Mouse (Mus musculus) kidney, postnatal 14 days (tissue): ENCODE data around the gene Ctsf.
"Not testable (repeated sequence)": the region's sequence is repeated elsewhere in the genome, so short reads cannot be mapped to it uniquely, and the experiment has no call there.

Experiments used
- DNase-seq: peaks from one replicate; pipeline ENCODE4 v3.0.0; 2022; ENCODE audit warnings: mixed read lengths

Gene Ctsf

DNA sequence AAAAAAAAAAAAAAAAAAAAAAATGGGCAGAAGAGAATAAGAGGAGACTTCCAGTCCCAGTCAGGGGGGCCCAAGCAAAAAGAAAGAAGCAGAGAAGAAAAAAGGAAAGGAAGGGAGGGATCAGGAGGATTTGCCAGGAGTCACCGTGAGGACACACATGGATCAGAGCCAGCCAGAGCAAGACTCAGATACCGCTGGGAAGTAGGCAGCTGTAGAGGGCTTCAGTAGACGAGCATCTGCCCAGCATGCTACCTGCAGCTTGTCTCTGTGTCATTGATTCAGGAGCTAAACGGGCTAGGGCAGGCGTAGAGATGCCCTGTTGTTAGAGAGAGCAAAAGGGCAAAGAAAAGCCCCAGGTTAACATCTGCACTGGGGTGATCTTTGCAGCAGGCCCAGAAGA lies 4.6 kb upstream of the Ctsf start:
- DNase-seq, result no peak

DNA sequence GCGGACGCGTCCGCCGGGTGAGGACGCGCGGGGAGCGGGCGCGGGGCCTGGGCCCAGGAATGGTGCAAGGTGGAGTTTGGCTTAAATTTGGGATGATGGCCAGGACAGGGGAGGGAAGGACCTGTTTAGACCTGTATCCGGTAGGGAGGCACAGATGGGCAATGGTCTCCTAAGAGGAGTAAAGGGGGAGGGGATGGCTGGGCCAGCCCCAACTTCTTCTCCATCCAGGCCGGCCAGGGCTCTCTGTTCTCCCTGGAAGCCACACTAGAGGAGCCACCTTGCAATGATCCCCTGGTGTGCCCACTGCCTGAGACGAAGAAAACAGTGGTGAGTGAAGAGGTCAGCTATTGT lies 515 bp downstream of the Ctsf start:
- DNase-seq, result no peak

DNA sequence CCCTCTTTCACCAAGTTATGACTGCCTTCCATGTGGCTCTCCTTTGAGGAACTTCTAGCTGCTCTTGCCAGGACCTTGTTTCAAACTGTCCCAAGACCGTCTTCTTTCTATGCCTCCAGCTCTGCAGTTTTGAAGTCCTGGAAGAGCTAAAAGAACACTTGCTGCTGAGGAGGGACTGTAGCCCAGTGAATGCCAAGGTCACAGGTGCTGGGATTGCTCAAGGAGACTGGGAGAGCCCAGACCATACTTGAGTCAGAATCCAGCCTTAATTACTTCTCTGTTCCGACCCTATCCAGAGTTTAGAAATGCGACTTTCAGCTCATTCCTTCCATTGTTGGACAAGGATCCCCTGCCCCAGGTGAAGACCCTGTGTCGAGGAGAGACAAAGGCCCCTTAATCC lies 1.0 kb downstream of the Ctsf start:
- no peak for DNase-seq

DNA sequence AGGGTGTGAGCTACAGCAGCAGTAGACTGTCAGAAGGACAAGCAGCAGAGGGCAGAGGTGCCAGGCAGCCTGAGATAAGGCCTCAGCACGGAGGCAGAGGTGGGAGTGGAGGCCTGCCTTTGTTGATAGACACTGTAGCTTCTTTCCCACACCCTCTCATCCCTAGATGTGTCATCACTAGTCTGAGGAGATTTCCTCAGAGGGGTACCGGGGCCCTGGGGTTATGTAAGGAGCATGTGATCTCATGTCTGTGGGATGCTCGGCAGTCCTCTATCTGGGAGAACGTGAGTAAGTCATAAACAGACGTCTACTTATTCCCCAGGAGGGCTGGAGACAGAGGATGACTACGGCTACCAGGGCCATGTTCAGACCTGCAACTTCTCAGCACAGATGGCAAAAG lies 4.2 kb downstream of the Ctsf start:
- no peak for DNase-seq

DNA sequence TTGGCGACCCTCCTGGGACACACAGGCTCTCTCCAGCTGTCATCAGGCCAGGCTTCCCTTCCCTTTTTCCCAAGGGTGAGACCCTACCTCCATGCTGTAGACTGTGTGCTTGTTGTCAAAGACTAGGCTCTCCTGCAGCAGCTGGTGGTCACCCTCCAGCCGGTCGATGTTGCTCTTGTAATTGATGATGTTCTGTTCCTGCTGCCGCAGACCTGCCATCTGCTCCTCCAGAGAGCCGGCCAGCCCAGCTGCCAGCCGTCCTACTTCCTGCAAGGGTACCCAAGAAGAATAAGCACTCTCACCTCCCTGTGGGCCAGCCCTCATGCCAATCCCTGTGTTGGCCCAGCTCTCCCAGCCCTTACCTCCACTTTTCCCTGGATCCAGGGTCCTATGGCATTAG lies 8.1 kb downstream of the Ctsf start:
- no peak for DNase-seq

DNA sequence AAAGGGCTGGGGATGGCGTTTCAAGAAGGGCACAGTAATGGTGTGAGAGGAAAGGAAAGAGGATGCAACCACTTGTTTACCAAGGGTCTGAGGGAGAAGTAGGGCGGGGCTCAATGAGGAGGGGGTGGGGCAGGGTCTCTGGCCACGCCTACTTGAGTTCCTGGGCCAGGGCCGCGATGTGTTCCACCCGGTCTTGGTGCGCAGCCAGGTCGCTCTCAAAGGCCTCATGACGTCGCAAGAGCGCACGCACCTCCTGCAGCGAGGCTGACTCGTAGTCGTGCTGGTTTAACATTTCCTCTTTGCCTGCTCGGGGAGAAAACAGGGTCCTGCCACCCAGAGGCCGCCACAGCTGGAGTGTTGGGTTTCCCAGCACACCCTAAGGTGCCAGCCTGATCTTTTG lies 10.2 kb downstream of the Ctsf start:
- peak; percentile 59 for DNase-seq

DNA sequence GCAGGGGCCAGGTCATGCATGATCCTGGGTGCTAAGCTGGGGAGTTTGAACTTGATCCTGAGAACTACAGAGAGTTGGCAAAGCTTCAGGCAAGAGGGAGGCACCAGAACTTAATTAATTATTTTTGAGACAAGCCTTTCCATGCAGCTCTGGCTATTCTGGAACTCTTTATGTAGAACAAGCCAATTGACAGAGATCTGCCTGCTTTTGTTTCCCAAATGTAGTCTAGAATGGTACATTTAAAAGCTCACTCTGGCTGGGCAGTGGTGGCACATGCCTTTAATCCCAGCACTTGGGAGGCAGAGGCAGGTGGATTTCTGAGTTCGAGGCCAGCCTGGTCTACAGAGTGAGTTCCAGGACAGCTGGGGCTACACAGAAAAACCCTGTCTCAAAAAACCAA lies 19.7 kb downstream of the Ctsf start:
- DNase-seq, result not testable (repeated sequence)

DNA sequence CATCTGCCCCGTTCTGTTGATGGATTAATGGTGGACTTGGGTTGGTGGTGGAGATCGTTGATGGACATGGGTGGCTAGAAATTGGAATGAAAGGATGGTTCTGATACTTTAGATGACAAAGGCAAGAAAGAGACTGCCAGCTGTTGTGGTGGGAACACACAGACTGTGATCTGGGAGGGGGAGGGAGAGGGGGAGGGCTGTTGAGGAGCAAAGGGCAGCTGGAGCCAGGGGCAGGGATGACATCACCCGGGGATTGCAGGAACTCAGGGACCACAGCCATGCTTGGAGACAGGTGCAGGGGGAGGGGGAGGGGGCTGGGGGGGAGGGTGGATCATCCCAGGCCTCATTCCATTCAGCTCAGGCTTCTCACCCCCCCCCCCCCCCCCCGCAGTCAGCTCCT lies 21.3 kb downstream of the Ctsf start:
- no peak for DNase-seq

DNA sequence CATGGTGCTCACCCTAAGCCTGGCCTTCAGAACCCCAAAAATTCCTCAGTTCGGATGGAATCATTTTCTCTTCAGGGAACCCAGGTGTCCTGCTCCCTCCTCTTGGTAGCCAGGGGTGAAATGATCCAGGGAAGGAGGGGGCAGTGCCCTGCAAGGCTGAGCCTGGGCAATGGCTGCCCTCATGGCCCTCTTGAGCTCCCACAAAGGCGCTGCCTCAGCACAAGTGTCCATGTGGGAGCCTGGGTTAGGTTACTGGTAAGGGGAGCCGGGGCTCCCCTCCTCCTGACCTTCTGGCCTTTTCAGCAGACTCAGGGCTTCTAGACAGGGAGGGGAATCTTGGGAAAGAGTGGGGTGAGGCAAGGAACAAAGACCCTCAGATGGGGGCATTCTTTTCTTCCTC lies 21.8 kb downstream of the Ctsf start:
- no peak for DNase-seq

DNA sequence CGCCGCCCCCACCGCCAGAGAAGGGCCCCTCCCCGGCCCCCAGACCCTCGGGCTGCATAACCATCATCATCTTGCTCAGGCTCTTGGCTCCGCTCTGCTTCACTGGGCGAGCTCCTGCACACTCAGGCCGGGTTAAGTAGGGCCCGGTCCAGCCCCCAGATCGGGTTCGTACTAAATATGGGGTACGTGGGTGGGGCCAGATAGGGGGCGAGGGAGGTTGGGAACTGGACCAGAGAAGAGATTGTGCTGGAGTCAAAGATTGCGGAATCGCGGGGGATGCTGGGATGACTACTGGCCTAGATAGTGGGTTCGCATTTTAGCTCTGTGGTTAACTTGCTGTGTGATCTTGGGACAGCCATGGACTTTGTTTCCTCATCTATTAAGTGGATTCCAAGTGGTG lies 22.9 kb downstream of the Ctsf start, which contains the start of gene Actn3:
Gene Actn3, minus strand, starts transcription at position 125 of the 400 bp plus-strand sequence.
- peak; percentile 53 for DNase-seq

DNA sequence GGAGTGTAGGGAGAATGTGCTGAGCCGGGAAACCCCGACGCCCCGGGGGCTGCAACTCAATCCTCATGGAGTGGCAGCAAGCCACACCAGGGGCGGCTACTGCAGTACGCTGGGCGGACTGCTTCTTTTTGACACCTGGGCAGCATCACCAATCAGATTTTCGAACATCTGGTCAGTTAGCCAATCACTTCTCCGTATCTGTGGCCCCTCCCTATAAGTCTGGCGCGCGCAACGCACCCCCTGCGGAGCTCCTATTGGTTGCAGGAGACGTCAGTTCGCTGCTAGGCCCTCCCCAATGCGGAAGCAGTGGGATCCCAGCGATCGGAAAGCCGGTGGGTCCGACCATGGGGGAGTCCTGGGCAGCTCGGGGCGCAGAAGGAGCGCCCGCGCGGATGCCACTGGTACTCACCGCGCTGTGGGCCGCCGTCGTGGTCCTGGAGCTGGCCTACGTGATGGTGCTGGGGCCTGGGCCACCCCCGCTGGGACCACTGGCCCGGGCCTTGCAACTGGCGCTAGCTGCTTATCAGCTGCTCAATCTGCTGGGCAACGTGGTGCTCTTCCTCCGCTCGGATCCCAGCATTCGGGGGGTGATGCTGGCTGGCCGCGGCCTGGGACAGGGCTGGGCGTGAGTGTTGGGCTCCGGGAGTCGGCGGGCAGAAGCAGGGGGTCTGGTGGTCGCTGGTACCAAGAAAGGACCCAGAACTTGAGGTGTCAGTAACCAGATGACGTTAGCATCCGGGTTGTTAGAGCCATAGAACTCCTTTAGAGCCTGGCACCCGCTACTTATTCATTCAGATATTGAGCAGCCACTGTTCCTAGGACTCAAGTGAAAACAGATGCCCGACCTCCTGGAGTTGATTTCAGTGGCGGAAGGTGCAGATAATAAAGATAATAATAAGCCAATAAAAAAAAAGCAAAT lies 23.7 kb downstream of the Ctsf start, which contains the start of gene Zdhhc24:
Gene Zdhhc24, plus strand, starts transcription at position 264 of the 919 bp plus-strand sequence.
- peak; percentile 96 for DNase-seq

DNA sequence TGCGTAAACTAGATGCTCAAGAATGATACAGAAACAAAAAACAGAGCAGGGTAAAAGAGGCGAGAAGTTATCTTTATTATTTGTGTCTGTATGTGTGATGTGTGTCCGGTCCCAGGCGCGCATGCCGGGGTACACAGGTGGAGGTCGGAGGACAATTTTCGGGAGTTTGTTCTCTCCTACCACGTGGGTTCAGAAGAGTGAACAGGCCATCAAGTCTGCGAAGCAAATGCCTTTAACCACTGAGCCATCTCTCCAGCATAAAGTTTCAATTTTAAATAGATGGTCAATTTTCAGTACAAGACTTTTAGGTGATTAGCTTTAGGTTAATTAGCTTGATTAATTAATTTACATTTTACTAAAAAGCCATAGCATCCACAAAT lies 24.4 kb downstream of the Ctsf start:
- no peak for DNase-seq

DNA sequence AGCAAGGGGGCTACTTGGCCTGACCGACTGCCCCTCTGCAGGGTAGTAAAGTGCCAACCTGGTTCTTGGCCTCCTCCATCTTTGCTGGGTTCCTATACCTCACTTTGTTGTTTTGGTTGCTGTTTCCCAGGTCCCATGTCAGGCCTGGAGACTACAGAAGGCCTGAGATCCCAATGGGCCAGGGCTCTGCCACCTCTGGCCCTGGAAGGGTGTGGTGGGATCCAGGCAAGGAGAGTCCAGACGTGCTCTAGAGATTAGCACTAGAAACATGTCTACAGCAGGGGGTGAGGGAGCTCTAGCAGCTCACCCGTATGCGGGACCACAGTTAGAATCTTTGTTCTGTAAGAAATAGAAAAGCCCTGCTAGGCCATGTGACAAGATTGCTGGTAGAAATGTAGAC lies 29.0 kb downstream of the Ctsf start:
- DNase-seq, result no peak

DNA sequence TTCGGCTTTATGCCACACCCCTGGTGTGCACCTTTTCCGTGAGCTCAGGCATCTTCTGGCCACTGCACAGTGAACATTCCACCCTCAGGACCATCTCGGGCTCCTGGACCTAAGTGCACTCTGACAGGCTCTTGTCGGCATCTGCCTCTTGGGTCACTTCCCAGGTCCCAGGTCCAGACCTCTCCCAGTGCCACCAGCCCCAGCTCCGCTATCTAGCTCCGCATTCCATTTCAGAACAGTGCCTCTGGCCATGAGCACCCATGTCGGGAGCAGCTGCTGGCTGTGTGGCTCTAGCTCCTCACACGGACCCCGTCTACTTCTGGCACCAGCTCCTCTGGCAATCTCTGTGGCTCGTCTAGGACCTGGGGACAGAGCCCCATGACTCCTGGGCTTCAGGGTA lies 34.9 kb downstream of the Ctsf start:
- no peak for DNase-seq

DNA sequence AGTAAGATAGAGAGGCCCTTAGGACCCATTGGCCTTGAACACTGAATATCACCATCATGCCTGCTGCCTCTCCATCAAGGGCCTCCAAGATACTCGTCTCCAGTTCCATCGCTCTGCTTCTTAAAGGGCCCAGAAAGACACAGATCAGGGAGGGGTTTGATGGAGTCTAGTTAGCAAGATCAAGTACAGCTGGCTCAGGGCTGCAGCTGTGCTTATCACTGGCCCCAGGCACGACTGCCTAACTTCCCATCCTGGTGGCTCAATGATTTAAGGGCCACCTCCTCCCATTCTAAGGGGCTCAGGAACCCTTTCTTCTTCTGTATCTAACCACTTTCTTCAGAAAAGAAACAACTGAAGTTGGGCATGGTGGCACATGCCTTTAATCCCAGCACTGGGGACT lies 36.9 kb downstream of the Ctsf start:
- DNase-seq, result no peak

DNA sequence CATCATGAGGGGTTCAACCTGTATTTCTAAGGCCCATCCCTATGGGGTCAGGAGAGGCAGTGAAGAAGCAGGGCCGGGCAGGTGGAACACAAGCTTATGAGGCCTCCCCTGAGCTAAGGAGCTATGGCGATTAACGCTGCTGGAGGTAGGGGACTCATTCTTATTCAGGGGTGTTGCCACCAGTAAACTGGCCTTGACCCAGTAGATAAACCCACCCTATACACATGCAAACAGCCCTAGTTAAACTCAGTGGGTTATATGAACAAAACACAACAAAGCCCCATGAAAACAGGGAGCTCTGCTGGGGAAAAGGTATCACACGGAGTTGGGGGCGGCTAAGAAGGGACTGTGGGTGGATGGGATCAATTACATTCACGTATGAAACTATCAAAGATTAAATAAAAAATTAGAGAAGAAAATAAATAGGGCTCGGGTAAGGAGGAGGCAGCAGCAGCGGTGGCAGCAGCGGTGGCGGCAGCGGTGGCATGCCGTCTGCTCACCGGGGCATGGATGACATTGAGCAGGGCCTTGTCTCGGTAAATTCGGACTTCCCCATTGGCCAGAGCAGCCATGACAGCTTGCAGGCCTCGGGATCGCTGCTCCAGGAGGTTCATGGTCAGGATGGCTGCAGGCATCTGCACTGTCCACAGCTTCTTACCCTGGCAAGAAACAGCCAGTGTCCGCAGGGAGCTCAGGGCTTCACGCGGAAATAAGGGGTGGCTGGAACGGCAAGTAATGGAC lies 42.0 kb downstream of the Ctsf start:
- DNase-seq, result no peak

DNA sequence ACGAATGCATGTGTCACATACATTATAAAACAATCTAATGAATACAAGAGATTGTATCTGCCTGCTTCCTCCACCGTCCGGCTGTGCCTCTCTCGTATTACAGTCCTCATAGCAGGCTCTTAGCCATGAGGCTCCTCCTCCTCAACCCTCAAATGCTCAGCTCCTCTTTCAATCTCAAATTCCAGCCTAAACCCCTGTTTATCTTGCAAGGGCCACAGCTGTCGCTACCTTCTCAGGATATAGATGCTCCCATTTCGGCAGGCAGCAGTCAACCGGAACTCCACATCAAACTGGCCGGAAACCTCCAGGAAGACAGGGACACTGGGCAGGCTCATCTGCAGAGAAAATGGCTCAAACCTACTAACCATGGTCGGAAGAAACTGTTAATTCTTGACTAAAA lies 44.0 kb downstream of the Ctsf start:
- no peak for DNase-seq

DNA sequence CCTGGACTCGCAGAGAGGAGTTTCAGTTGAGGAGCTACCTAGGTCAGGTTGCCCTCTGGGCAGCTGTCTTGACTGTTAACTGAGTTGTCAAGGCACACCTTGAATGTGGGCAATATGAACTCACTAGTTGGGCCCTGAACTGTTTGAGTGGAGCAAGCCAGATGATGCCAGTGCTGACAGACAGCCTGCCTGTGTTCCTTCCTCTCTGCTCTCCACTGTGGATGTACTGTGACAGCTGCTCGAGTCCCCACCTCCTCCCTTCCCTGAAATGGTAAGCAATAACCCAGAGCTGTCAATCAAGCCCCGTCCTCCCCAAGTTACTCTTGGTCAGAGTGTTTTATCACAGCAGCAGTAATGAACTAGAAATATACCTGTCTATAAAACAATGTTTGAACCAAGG lies 45.0 kb downstream of the Ctsf start:
- DNase-seq, result no peak

DNA sequence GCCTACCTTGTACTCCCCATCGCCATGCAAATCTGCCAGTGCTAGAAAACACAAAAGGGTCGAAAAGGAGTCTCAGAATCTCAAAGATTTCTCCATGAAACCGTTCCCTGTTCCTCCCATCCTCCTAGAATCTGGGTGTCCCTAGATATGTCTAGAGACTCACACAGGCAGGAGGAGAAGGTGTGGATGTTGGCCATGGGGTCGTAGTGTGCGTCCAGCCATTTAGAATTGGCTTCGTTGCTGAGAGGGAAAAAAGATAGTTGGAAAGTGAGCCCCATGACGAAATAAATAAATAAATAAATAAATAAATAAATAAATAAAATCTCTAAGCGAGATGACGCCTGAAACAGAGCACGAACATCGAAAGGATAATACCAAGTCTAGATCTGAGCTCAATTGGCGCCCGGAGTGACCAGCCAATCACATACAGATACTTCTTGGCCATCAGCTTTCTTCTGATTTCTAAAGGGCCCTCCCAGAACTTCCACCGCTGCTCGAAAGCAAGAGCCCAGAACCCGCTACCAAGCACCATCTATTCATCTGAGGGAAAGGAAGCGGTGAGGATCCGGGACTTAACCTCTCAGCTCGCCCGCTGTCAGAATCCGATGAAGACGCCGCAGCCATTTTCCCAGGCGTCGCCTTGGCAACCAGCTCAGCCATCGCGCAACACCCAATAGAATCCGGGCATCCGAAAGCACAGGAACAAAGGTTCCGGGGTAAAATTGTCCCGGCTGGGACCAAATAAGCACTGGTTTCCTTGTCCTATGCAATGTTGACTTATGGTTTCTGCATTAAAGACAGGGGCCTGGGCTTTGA lies 51.3 kb downstream of the Ctsf start, which contains the start of gene Bbs1:
Gene Bbs1, minus strand, starts transcription at position 650 of the 816 bp plus-strand sequence.
- peak; percentile 87 for DNase-seq

DNA sequence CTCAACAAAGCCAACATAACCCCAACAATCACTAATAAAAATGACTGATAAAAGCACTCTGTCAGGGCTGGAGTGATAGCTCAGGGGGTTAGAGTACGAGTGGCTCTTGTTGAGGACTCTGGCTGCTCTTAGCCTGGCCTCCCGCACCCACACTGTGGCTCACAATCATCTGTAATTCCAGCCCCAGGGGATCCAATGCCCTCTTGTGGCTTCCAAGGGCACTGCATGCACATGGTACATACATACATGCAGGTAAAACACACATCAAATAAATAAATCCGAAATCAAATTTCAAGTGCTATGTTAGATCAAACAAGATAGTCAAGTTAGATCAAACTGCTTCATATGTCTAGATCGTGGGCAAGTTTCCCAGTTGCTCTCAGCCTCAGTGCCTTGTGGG lies 53.2 kb downstream of the Ctsf start:
- peak; percentile 36 for DNase-seq

DNA sequence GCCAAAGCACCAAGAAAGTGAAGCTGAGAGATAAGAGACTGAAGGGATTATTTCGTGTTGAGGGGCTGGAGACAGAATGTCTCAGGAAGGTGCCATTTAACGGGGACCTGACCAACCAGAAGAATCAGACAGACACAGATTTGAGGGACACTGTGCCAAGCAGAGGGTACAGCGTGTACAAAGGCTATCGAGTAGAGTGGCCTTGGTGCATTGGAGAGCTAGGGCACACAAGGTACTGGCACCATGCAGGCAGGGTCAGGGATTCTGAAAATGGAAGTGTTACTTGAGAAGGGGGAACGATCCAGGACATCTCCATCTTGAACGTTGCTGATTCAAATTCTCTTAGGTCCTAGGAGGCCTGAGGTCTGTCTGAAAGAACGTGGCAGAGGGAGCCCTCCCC lies 54.4 kb downstream of the Ctsf start:
- DNase-seq, result no peak
